Mouse (Mus musculus): ENCODE measurements around the gene Kcnq5. TPM values are rescaled to one million over a fixed set of nuclear protein-coding genes. Genes with fewer than 3 reads are reported as not detected.

The Kcnq5 gene
- total and polyA plus RNA-seq, 3 experiments = 6.5 to 8.7 (median 8.2) TPM

GRCm38 (mm10) chr1:21922578-21923292 is 39.0 kb downstream of the Kcnq5 start:
- dilution Hi-C loops (cut with MboI; ENCODE audit: extremely low pct_ligation_motif_present, extremely low pct_unique_long_range_greater_than_20kb, low sequenced_read_pairs) = no loop called here
- Histone ChIP-seq H3K4me2 (ENCODE audit: insufficient read depth, low read depth, poor library complexity, severe bottlenecking) (no peak overlapping the region), H3K79me2 (replicated peaks; ENCODE audit: control insufficient read depth, extremely low read depth, insufficient read depth, poor library complexity, severe bottlenecking) (no peaks in the 10 kb centered on the region), H3K4me1 (ENCODE audit: control insufficient read depth in 1 of 2, insufficient read depth in 2 of 2) (peaks cover 0 to 2% of the 10 kb centered on the region in 2 experiments; a peak in 2 of 4 replicates), H3K4me3 (replicated peaks in 1 of 3; ENCODE audit: low read depth in 2 of 3, low read length in 2 of 3, poor library complexity in 1 of 3) (no peak overlapping the region), H3K27ac (ENCODE audit: insufficient read depth, low read depth) (no peak overlapping the region), H3K36me3 (replicated peaks in 1 of 2; ENCODE audit: control insufficient read depth in 1 of 2, insufficient read depth in 1 of 2, low read length in 1 of 2) (peaks cover 0 to 3% of the 10 kb centered on the region in 2 experiments), H3K27me3 (replicated peaks) (no peaks in the 10 kb centered on the region), H3K9ac (ENCODE audit: insufficient read depth, low read depth) (no peak overlapping the region), H3K9me3 (replicated peaks; ENCODE audit: low read length) (no peaks in the 10 kb centered on the region)
- TF ChIP-seq MAZ (IDR thresholded peaks at IDR 0.05; ENCODE audit: low read depth, low read length) (no peak), MEF2A (IDR thresholded peaks at IDR 0.05; ENCODE audit: borderline replicate concordance, low read depth, low read length) (no peak), JUND (conservative IDR thresholded peaks at IDR 0.05; ENCODE audit: low read depth, low read length) (no peak), PAX5 (IDR thresholded peaks at IDR 0.05; ENCODE audit: low read length) (no peak), UBTF (IDR thresholded peaks at IDR 0.05; ENCODE audit: low read depth, low read length) (no peak), SIN3A (IDR thresholded peaks at IDR 0.05; ENCODE audit: low read length) (no peak), POLR2A (IDR thresholded peaks at IDR 0.05; ENCODE audit: low read depth, low read length) (no peak), TCF12 (IDR thresholded peaks at IDR 0.05; ENCODE audit: low read depth, low read length) (no peak), NELFE (IDR thresholded peaks at IDR 0.05; ENCODE audit: low read depth, low read length) (no peak), ZNF384 (IDR thresholded peaks at IDR 0.05; ENCODE audit: low read depth, low read length) (no peak), MAFK (IDR thresholded peaks at IDR 0.05; ENCODE audit: insufficient replicate concordance, low read length) (no peak), ZC3H11A (IDR thresholded peaks at IDR 0.05; ENCODE audit: low read depth, low read length) (no peak), CTCF (conservative IDR thresholded peaks at IDR 0.05 in 1 of 2, IDR thresholded peaks at IDR 0.05 in 1 of 2; ENCODE audit: low read depth in 2 of 2, low read length in 2 of 2) (no peak), USF2 (conservative IDR thresholded peaks at IDR 0.05; ENCODE audit: low read depth, low read length) (no peak), MXI1 (IDR thresholded peaks at IDR 0.05; ENCODE audit: low read depth, low read length) (no peak), ETS1 (conservative IDR thresholded peaks at IDR 0.05; ENCODE audit: low read depth, low read length) (no peak)
- in situ Hi-C loops (cut with MboI; ENCODE audit: low pct_ligation_motif_present, low pct_unique_long_range_greater_than_20kb, low sequenced_read_pairs) = no loop called here
- DNase-seq (ENCODE audit: extremely low read depth) = no peak

DNA sequence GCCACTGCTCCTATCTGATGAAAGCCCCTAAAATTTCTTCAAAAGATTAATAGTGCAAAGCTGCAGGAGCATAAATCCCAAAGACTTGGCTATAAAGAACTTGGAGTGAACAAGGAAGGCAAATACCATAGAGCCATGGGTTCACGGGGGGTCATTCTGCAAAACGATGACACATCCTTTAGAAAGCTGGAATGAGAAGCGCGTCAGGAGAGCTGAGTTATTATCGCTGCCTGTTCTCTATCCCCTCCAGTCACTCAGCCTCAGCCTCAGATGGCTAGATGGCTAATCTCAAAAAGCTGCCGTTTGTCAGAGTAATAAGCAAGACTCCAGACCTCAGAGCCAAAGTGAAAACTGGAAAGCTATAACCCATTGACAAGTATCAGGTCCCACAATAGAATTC is 42.5 kb downstream of the Kcnq5 start:
- no peak for TF ChIP-seq CHD1 (IDR thresholded peaks at IDR 0.05; ENCODE audit: low read depth, low read length)
- no peak for TF ChIP-seq BHLHE40 (IDR thresholded peaks at IDR 0.05; ENCODE audit: low read depth, low read length)
- no peak for TF ChIP-seq EP300 (IDR thresholded peaks at IDR 0.05; ENCODE audit: low read length)
- no peak for TF ChIP-seq HCFC1 (IDR thresholded peaks at IDR 0.05; ENCODE audit: low read depth, low read length)
- TF ChIP-seq MXI1 (IDR thresholded peaks at IDR 0.05; ENCODE audit: low read depth, low read length) = no peak
- no peak for TF ChIP-seq ZC3H11A (IDR thresholded peaks at IDR 0.05; ENCODE audit: low read depth, low read length)
- no peak for TF ChIP-seq NELFE (IDR thresholded peaks at IDR 0.05; ENCODE audit: low read depth, low read length)
- TF ChIP-seq POLR2A (IDR thresholded peaks at IDR 0.05; ENCODE audit: low read depth, low read length) = no peak
- TF ChIP-seq MAX (IDR thresholded peaks at IDR 0.05; ENCODE audit: low read length) = no peak
- no peak for TF ChIP-seq MAFK (IDR thresholded peaks at IDR 0.05; ENCODE audit: insufficient replicate concordance, low read length)
- no peak for TF ChIP-seq ZNF384 (IDR thresholded peaks at IDR 0.05; ENCODE audit: low read depth, low read length)
- TF ChIP-seq USF1 (IDR thresholded peaks at IDR 0.05; ENCODE audit: low read depth, low read length) = no peak
- no peak for TF ChIP-seq MAZ (IDR thresholded peaks at IDR 0.05; ENCODE audit: low read depth, low read length)
- TF ChIP-seq SIN3A (IDR thresholded peaks at IDR 0.05; ENCODE audit: low read length) = no peak
- TF ChIP-seq JUN (IDR thresholded peaks at IDR 0.05; ENCODE audit: insufficient read depth, low read depth, low read length) = no peak
- TF ChIP-seq TCF12 (IDR thresholded peaks at IDR 0.05; ENCODE audit: low read depth, low read length) = no peak
- H3K27ac ChIP-seq (ENCODE audit: insufficient read depth, low read depth) = no peak overlapping the region
- no peaks in the 10 kb centered on the region for H3K9me3 ChIP-seq (replicated peaks; ENCODE audit: low read length)
- H3K4me2 ChIP-seq (ENCODE audit: insufficient read depth, low read depth, poor library complexity, severe bottlenecking) = no peak overlapping the region
- no peak overlapping the region for H3K9ac ChIP-seq (ENCODE audit: insufficient read depth, low read depth)
- DNase-seq (ENCODE audit: extremely low read depth) = no peak
- H3K4me3 ChIP-seq (replicated peaks in 1 of 3; ENCODE audit: low read depth in 2 of 3, low read length in 2 of 3, poor library complexity in 1 of 3) = no peak overlapping the region
- in situ Hi-C loops (cut with MboI; ENCODE audit: low pct_ligation_motif_present, low pct_unique_long_range_greater_than_20kb, low sequenced_read_pairs) = no loop called here
- H3K4me1 ChIP-seq (ENCODE audit: control insufficient read depth in 1 of 2, insufficient read depth in 2 of 2) = no peaks in the 10 kb centered on the region
- no peaks in the 10 kb centered on the region for H3K79me2 ChIP-seq (replicated peaks; ENCODE audit: control insufficient read depth, extremely low read depth, insufficient read depth, poor library complexity, severe bottlenecking)
- dilution Hi-C loops (cut with MboI; ENCODE audit: extremely low pct_ligation_motif_present, extremely low pct_unique_long_range_greater_than_20kb, low sequenced_read_pairs) = no loop called here
- no peaks in the 10 kb centered on the region for H3K27me3 ChIP-seq (replicated peaks)
- H3K36me3 ChIP-seq (replicated peaks in 1 of 2; ENCODE audit: control insufficient read depth in 1 of 2, insufficient read depth in 1 of 2, low read length in 1 of 2) = peaks cover 0 to 5% of the 10 kb centered on the region in 2 experiments
